Mouse (Mus musculus) stomach, postnatal 0 days (tissue): ENCODE measurements around the gene Tkt.

Experiments
- CTCF ChIP-seq: IDR thresholded peaks from 2 replicates; pipeline ENCODE4 v1.5.1; 2016; ENCODE audit warnings: antibody characterized with exemption, low read depth, mild to moderate bottlenecking, moderate library complexity
- EP300 ChIP-seq: optimal IDR thresholded peaks from 2 replicates; pipeline ENCODE3; 2016; ENCODE audit warnings: antibody characterized with exemption

DNA sequence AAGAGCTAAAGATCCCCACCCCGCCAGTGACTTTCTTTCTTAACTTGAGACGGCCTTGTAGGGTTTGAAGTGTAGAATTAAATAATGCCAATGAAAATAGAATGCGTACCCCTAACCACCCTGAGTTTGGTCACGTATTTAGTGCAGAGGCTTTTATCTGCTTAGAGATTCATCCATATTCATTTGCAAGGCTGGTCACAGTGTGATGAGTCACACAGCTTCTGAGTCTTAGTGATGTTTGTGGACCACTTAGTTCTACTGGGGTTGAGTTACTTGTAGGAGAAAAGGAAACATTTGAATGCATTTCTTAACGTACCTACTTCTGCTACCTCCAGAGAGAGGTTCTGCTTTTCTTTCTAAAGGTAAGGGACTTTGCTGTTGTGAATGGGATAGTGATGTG, 43.2 kb upstream of the Tkt start:
- TF ChIP-seq EP300: no peak
- TF ChIP-seq CTCF: no peak
